Mouse (Mus musculus): ENCODE data around the gene Klrd1. TPM values are rescaled to one million over a fixed set of nuclear protein-coding genes. Genes with fewer than 3 reads are reported as not detected.

Klrd1 gene
- total RNA-seq, 2 experiments from 2014 or later = not detected

Other genes with a start within 250 kb of the Klrd1 start
- gene Clec12a, start 249.1 kb upstream of the Klrd1 start, total RNA-seq (2015; ENCODE audit: low replicate concordance) = 153 and 181 TPM in 2 replicates
- gene Clec12a, start 249.1 kb upstream of the Klrd1 start, total RNA-seq (2017; ENCODE audit: low replicate concordance) = 93.7 and 116 TPM in 2 replicates
- gene Clec12b, start 205.9 kb upstream of the Klrd1 start, total RNA-seq (2015; ENCODE audit: low replicate concordance) = not detected in 2 replicates
- gene Clec12b, start 205.9 kb upstream of the Klrd1 start, total RNA-seq (2017; ENCODE audit: low replicate concordance) = not detected in 2 replicates
- 8.6 TPM in 1 of 2 replicates, not detected in the other for gene Clec1b, start 194.5 kb upstream of the Klrd1 start, total RNA-seq (2015; ENCODE audit: low replicate concordance)
- gene Clec1b, start 194.5 kb upstream of the Klrd1 start, total RNA-seq (2017; ENCODE audit: low replicate concordance) = 0.56 and 4.3 TPM in 2 replicates
- 0.63 TPM in 1 of 2 replicates, not detected in the other for gene Clec9a, start 182.9 kb upstream of the Klrd1 start, total RNA-seq (2015; ENCODE audit: low replicate concordance)
- 2.0 and 6.6 TPM in 2 replicates for gene Clec9a, start 182.9 kb upstream of the Klrd1 start, total RNA-seq (2017; ENCODE audit: low replicate concordance)
- not detected in 2 replicates for gene Clec1a, start 139.8 kb upstream of the Klrd1 start, total RNA-seq (2015; ENCODE audit: low replicate concordance)
- 0.17 and 1.1 TPM in 2 replicates for gene Clec1a, start 139.8 kb upstream of the Klrd1 start, total RNA-seq (2017; ENCODE audit: low replicate concordance)
- 6.9 and 13.8 TPM in 2 replicates for gene Olr1, start 84.6 kb upstream of the Klrd1 start, total RNA-seq (2015; ENCODE audit: low replicate concordance)
- 10.0 and 12.6 TPM in 2 replicates for gene Olr1, start 84.6 kb upstream of the Klrd1 start, total RNA-seq (2017; ENCODE audit: low replicate concordance)
- not detected in 2 replicates for gene Tmem52b, start 79.2 kb upstream of the Klrd1 start, total RNA-seq (2015; ENCODE audit: low replicate concordance)
- not detected in 2 replicates for gene Tmem52b, start 79.2 kb upstream of the Klrd1 start, total RNA-seq (2017; ENCODE audit: low replicate concordance)
- 14.0 and 22.6 TPM in 2 replicates for gene Gabarapl1, start 58.6 kb upstream of the Klrd1 start, total RNA-seq (2015; ENCODE audit: low replicate concordance)
- 31.4 and 36.7 TPM in 2 replicates for gene Gabarapl1, start 58.6 kb upstream of the Klrd1 start, total RNA-seq (2017; ENCODE audit: low replicate concordance)
- not detected in 2 replicates for gene Klre1, start 13.9 kb upstream of the Klrd1 start, total RNA-seq (2015; ENCODE audit: low replicate concordance)
- 1.1 TPM in 1 of 2 replicates, not detected in the other for gene Klre1, start 13.9 kb upstream of the Klrd1 start, total RNA-seq (2017; ENCODE audit: low replicate concordance)
- gene Klrk1, start 32.1 kb downstream of the Klrd1 start, total RNA-seq (2015; ENCODE audit: low replicate concordance) = 1.7 and 2.9 TPM in 2 replicates
- gene Klrk1, start 32.1 kb downstream of the Klrd1 start, total RNA-seq (2017; ENCODE audit: low replicate concordance) = 3.4 and 6.6 TPM in 2 replicates
- gene Klrc3, start 51.6 kb downstream of the Klrd1 start, total RNA-seq (2015; ENCODE audit: low replicate concordance) = not detected in 2 replicates
- not detected in 2 replicates for gene Klrc3, start 51.6 kb downstream of the Klrd1 start, total RNA-seq (2017; ENCODE audit: low replicate concordance)
- 1.0 TPM in 1 of 2 replicates, not detected in the other for gene Klrc2, start 68.9 kb downstream of the Klrd1 start, total RNA-seq (2015; ENCODE audit: low replicate concordance)
- 0.42 and 1.3 TPM in 2 replicates for gene Klrc2, start 68.9 kb downstream of the Klrd1 start, total RNA-seq (2017; ENCODE audit: low replicate concordance)
- gene Klrc1, start 87.2 kb downstream of the Klrd1 start, total RNA-seq (2015; ENCODE audit: low replicate concordance) = 0.63 TPM in 1 of 2 replicates, not detected in the other
- 2.2 and 3.1 TPM in 2 replicates for gene Klrc1, start 87.2 kb downstream of the Klrd1 start, total RNA-seq (2017; ENCODE audit: low replicate concordance)
- not detected in 2 replicates for gene Klri1, start 125.3 kb downstream of the Klrd1 start, total RNA-seq (2015; ENCODE audit: low replicate concordance)
- gene Klri1, start 125.3 kb downstream of the Klrd1 start, total RNA-seq (2017; ENCODE audit: low replicate concordance) = not detected in 2 replicates
- gene Klri2, start 148.7 kb downstream of the Klrd1 start, total RNA-seq (2015; ENCODE audit: low replicate concordance) = not detected in 2 replicates
- gene Klri2, start 148.7 kb downstream of the Klrd1 start, total RNA-seq (2017; ENCODE audit: low replicate concordance) = not detected in 2 replicates
- not detected in 2 replicates for gene Gm156, start 192.5 kb downstream of the Klrd1 start, total RNA-seq (2015; ENCODE audit: low replicate concordance)
- not detected in 2 replicates for gene Gm156, start 192.5 kb downstream of the Klrd1 start, total RNA-seq (2017; ENCODE audit: low replicate concordance)

Data from erythroblast, adult 5-6 weeks (primary cell).